Mouse (Mus musculus) thymus, postnatal 14 days (tissue): ENCODE data around the gene Vgll2.

Source experiments
- DNase-seq: peaks from one replicate; pipeline ENCODE4 v3.0.0; 2021

Vgll2 gene

DNA sequence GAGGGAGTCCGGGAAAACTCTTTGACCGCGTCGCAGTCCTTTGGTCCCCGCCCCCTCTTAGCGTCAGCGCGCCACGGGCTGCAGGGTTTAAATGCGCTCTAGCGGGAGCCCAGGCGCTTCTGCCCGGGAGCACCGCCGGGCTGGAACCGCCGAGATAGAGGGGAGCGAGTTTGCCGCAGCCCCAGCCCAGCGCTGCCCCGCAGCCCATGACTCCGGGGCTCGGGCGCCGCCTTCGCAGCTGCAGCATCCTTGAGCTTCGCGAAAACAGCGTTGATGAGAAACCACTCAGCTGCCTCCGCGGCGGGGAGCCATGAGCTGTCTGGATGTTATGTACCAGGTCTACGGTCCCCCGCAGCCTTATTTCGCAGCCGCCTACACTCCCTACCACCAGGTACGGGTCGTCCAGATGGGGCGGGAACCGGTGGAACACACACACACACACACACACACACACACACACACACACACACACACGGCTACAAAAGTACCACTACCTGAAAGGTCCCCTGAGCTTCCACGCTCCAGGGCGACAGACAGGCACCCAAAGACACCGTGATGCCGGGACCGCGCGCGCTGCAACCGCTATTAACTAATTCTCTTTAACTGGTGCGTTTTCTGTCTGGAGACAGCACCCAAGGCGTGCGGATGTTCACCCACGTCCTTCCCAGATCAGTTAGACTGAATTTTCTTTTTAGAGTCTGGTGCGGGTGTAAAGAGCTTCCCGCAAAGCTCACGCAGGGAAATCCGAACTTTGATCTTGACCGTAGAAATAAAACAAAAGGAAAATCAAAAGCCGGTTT is at the start of gene Vgll2:
Gene Vgll2, plus strand, starts transcription at position 90 of the 800 bp plus-strand sequence.
- no peak for DNase-seq

- DNase-seq, result no peak
Measured at GRCm38 (mm10) chr10:51975137-51975536, 47.2 kb upstream of the Vgll2 start.

DNA sequence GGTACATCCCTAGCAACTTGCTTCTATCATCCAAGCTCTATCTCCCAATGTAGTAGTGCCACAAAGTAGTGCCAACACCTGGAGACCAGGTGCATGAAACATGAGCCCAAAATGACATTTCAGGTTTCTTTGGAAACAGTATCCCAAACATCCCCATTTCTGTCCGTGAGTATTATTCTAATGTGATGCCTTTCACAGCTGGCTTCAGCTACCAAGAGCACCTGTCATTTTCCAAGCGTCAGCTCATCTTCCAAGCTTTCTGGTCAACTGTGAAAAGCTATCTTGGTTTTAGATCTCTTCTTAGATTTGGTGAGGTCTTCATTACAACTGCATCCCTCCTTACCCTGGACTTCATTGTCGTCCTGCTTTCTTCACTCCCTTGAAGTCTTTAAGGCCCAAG is 46.7 kb upstream of the Vgll2 start:
- DNase-seq, result no peak

- no peak for DNase-seq
Measured at GRCm38 (mm10) chr10:51981651-51982050, 40.7 kb upstream of the Vgll2 start.

- DNase-seq, result no peak
Measured at GRCm38 (mm10) chr10:51982395-51982794, 39.9 kb upstream of the Vgll2 start.

DNA sequence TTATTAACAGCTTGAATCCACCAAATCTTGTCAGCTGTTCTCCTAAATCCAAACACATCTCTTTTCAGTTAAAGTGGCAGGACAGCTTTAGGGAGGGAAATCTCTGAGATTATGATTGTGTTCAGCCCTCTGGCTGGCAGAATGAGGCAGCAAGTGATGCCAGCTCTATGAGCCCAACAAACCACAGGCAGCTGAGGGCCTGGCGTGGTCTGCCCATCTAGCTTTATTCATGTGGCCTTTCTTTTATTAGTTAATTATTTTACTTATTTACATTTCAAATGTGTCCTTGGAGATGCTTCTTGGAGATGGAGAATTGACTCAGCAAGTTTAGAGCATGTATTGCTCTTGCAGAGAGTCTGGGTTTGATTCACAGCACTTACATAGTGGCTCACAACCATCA is 3.8 kb upstream of the Vgll2 start:
- no peak for DNase-seq

DNA sequence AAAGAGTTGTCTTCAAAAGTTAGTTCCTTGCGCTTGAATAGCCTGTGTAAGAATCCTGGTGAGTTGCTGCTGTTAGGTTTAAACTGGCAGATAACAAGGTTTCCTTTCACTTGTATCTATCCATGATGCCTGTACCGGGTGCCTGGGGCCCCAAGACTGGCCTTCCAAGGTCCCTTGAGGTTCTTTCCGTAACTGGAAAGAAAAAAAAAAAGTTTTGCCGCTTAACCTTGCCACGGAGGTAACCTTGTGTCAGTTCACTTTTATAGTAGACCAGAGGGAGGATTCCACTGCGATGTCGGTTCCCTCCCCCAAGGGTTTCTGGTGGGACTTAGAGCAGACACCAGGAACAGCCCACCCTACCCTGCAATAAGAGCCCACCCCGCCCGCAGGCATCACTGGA is 1.1 kb upstream of the Vgll2 start:
- DNase-seq, result no peak

DNA sequence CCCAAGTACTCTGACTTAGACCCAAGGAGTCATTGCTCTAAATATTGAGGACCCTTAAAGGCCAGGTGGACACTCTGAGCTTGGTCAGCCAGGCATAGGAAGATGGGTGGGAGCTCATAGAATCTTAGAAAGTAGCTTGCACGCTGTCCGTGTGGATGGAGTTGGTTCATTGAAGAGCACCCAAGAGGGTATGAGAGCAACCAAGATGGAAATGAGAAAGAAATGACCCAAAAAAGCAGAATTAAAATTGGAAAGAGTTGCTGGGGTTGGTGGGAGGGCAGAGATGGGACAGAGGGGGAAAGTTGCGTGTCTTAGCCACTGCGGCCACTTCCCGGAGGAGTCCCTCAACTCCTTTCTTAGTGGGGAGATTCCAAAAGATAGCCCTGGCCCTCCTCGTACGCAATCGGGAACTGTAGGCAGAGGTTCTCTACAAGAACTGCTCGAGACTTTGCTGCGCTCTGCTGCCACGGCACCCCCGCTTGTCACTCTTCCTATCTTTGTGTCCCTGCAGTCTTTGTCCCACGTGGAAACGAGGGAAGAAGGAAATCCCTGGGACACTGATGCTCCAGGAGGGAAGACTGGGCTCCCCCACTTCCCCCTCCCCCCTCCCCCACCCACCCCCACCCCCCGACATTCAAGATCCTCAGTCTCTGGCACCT is 437 bp upstream of the Vgll2 start:
- no peak for DNase-seq

DNA sequence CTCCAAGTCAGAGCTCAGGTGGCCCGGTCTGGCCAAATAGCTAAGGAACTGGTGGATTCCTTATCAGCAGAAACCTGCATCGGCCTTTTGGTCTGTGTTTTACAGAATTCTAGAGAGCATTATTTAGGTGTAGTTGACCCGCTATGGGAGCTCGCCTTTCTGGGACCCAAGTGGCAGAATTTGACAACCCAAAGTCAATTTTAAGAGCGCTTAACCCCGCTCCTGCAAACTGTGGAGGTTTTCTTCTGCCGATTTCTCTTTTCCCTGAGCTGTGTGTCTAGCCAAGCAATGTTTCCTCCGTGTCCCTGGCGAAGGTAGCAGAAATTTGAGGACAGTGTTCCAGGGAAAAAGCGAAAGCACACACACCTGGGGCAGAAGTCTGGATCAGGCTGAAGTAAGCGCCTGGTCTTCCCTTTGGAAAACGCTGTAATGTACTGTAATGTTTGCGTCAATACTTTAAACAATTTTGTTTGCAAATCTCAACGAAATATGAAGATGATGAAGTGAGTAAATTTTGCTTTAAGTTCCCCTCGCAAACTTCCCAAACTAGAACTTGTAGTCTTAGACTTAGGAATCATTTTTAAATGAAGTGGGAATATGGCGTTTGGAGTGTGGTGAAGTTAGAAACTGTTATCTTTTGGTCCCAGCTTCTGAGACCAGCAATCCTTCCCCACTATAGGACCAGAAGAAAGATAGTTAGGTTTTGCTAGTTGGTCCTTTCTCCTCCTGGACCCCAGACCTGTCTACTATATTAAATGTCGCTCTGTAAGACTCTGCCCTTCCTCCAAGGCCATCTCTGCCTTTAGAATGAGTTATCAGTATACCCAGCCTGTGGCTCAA is 1.1 kb downstream of the Vgll2 start:
- DNase-seq, result no peak

DNA sequence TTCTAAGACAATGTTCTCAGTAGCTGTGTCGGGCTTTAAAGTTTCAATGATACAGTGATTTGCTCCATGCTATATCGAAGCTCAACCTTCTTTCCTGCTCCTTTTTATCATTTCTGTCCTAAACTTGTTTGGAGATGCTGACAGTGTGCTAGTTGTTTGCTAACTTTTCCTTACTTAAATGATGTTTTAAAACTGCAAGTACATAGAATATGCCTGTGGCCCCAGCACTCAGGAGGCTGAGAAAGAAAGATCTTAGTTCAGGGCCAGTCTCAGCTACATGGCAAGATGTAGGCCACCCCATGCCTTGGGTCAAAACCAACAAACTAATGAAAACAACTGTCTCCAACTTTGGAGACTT is 1.7 kb downstream of the Vgll2 start:
- DNase-seq, result no peak

DNA sequence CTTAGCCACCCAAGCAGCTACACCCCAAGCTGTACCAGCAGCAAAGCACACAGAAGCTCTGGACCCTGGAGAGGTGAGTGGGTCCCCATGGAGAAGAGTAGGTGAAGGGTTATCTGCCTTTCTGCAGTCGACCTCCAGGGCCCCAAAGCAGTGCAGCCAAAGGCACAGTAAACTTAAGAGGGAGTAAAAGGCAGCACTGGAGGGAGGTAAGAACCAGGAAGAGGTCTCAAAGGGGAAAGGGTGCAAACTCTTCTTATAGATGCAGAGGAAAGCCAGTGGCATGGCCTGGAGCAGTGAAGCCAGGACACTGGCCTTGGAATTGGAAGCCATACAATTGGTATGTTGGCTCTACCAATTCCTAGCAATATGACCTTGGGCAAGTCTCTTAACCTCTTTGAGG is 3.0 kb downstream of the Vgll2 start:
- DNase-seq, result no peak

DNA sequence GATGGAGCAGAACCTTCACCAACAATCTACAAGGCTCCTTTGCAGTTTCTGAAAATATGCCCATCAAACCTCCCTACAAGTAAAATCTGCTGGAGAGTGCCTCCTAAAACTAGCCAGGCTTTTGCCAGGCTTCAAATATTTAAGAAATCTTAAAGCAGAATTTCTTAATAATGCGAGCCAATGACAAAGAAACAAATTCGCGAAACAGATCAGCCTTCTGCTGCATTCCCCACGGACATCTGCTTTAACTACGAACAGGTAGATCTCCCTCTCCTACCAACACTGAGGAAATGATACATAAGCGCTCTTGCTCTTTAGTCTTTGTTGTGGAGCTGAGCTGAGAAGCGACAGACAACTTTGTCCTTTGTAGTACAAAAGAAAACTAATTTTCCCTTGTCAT is 3.5 kb downstream of the Vgll2 start:
- no peak for DNase-seq

DNA sequence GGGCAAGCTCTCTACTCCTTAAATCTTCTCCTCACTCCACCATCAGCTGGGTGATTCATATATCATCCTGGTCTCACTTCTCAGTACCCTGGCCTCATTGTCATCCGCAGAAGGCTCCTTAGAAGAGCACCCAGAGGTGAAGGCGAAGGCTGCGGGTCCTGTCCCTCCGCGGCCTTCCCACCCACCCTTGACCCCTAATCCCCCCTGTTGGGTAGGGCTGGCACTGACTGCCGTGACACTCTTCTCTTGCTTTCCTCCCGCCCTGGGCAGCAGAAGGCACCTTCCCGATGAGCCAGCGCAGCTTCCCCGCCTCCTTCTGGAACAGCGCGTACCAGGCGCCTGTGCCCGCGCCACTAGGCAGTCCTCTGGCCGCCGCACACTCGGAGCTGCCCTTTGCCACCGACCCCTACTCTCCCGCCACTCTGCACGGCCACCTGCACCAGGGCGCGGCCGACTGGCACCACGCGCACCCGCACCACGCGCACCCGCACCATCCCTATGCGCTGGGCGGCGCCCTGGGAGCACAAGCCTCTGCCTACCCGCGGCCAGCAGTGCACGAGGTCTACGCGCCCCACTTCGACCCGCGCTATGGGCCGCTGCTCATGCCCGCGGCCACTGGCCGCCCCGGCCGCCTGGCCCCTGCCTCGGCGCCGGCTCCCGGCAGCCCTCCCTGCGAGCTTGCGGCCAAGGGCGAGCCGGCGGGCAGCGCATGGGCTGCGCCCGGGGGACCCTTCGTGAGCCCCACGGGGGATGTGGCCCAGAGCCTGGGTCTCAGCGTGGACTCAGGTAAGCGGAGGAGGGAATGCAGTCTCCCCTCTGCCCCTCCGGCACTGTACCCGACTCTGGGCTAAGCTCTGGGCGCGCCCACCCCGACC is 5.1 kb downstream of the Vgll2 start:
- DNase-seq, result no peak

- no peak for DNase-seq
Measured at GRCm38 (mm10) chr10:52028561-52029370, 6.5 kb downstream of the Vgll2 start.

- DNase-seq, result no peak
Measured at GRCm38 (mm10) chr10:52029421-52030080, 7.2 kb downstream of the Vgll2 start.

DNA sequence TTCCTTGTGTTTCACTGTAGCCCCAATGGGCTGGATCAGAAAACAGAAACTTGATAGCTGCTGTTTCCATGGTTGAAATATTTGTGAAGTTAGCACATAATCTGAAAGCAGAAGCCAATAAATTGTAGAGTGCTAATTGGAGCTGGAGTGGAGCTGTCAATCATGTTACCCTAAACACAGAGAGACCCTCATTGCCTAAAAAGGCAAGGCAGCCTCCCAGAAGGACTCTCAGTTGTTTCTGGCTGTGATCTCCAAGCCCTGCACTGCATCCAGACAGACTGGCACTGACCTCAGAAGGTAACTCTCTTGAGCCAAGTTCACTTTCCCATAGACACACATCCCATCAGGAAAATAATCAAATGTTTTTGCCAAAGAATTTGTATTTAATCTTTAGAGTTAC is 11.4 kb downstream of the Vgll2 start:
- DNase-seq, result no peak

DNA sequence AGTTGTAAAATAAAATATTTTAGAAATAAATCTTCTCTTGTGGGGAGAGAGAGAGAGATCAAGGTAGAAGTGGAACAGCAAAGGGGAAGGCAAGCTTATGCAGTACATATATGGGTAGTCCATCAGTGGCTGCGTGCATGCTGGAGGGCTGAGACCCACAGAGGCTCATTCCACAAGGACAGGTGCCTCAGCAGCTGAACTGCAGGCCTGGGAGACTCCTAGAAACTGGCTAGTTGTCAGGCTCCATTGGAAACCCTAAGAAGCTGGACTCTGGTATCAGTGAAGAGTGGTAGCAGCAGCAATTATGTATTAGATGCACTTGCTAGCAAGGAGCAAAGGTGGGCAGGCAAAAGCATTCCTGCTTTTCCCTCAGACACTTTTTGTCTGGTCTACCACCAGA is 17.1 kb downstream of the Vgll2 start:
- DNase-seq, result no peak

DNA sequence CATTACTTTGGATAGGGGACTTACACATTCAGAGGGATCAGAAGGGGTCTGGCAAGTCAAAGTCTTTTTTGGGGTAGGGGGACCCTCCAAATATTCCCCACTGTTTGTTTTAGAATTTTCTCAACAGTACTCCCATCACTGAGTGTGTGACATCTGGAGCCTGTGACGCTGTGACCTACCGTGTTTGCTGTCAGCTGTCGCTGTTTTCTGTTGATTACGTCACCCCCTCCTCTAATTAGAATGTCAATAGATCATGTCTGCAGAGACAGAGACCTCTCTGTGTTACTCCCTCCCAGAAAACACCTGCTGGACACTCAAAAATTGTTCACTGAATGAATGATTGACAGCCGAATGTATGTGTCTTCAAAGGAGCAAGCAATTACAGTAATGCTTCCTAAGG is 20.8 kb downstream of the Vgll2 start:
- DNase-seq, result no peak

DNA sequence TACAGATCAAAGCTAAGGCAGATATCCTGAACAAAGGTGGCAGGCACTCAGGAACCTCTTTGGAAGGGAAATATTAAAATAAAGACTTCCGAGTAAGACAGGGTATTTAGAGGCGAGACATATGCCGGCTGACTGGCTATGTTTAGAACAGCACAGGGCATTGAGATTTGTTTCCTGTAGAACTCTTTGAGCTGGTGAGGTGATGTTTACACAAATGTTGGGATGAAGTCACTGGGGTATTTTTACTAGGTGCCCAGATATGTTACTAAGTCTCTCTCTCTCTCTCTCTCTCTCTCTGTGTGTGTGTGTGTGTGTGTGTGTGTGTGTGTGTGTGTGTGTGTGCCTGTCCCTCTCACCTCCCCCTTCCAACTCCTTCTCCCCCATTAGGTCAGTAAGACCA is 26.0 kb downstream of the Vgll2 start:
- DNase-seq, result no peak

DNA sequence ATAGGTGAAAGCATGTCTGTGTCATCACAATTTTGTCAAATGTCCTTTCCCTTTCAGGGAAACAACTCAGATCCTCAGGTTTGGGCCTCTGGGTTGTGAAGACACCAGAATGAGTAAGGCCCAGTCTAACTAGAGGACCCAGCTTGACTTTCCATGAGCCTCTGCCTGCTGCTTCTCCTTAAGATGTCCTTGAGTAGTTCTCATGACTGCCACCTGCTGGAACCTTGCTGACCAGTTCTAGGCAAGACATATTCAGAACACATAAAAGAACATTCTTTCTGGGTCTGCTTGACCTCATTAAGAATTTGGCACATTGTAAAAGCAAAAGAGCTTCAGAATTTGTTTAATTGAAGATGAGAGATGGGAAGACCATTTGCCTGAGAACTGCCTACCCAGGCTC is 50.2 kb downstream of the Vgll2 start:
- DNase-seq, result peak; percentile 3
